Mouse (Mus musculus) limb, embryonic 14.5 days (tissue): ENCODE data around the gene Ptpre. TPM values are rescaled to one million over a fixed set of nuclear protein-coding genes. Genes with fewer than 3 reads are reported as not detected.

Experiments
- ATAC-seq: fragments of 200-750 bp; cut with Nextera tagmentation; 2 replicates; pipeline ENCODE4 v1.8.0; 2017; ENCODE audit warnings: low read depth, moderate number of reproducible peaks, moderate TSS enrichment; ENCODE audit not compliant: low FRiP score
- DNase-seq: peaks from one replicate; pipeline ENCODE4 v3.0.0-alpha.2; 2015; ENCODE audit warnings: low spot score
- H3K27ac ChIP-seq: fragments of 300-500 bp; sonication (generic); replicated peaks from 2 replicates; pipeline ENCODE4 v1.5.1; 2014; ENCODE audit warnings: low read depth, mild to moderate bottlenecking, low read length, moderate library complexity, mixed read lengths
- H3K27me3 ChIP-seq: fragments of 300-500 bp; sonication (generic); 2 replicates; pipeline ENCODE4 v1.6.1; 2014; ENCODE audit warnings: low read length, mixed read lengths; ENCODE audit not compliant: control insufficient read depth, insufficient read depth
- H3K36me3 ChIP-seq: fragments of 300-500 bp; sonication (generic); 2 replicates; pipeline ENCODE4 v1.6.1; 2014; ENCODE audit warnings: mild to moderate bottlenecking, low read length, moderate library complexity, mixed read lengths; ENCODE audit not compliant: control insufficient read depth, insufficient read depth
- H3K4me1 ChIP-seq: fragments of 300-500 bp; sonication (generic); 2 replicates; pipeline ENCODE4 v1.6.1; 2014; ENCODE audit warnings: antibody characterized with exemption, low read length, mixed read lengths; ENCODE audit not compliant: control insufficient read depth, insufficient read depth
- H3K4me2 ChIP-seq: fragments of 300-500 bp; sonication (generic); replicated peaks from 2 replicates; pipeline ENCODE4 v1.6.1; 2014; ENCODE audit warnings: low read depth, mild to moderate bottlenecking, low read length, moderate library complexity; ENCODE audit not compliant: severe bottlenecking
- H3K4me3 ChIP-seq: fragments of 300-500 bp; sonication (generic); replicated peaks from 2 replicates; pipeline ENCODE4 v1.5.1; 2014; ENCODE audit warnings: low read length
- H3K9ac ChIP-seq: fragments of 300-500 bp; sonication (generic); 2 replicates; pipeline ENCODE4 v1.6.1; 2014; ENCODE audit warnings: mild to moderate bottlenecking, low read depth, low read length, moderate library complexity; ENCODE audit not compliant: severe bottlenecking
- H3K9me3 ChIP-seq: fragments of 300-500 bp; sonication (generic); 2 replicates; pipeline ENCODE4 v1.6.1; 2016; ENCODE audit warnings: low read length; ENCODE audit not compliant: control insufficient read depth
- POLR2A ChIP-seq: fragments of 200-500 bp; IDR thresholded peaks from 2 replicates; pipeline ENCODE4 v1.8.0; 2012; ENCODE audit warnings: inconsistent platforms, mild to moderate bottlenecking, moderate library complexity, borderline replicate concordance; ENCODE audit not compliant: insufficient read depth, insufficient read length; ENCODE audit errors: extremely low read depth
- WGBS: fragments of 180-500 bp; shearing (Covaris S2); extraction: QIAGEN DNeasy Blood & Tissue Kit; methylation state at CpG from one replicate; pipeline ENCODE4 v1.1.7; 2014; 5-methylcytosine and 5-hydroxymethylcytosine counted together
- polyA plus RNA-seq, 2 experiments: library from polyadenylated mRNA; depleted of rRNA in 1 of 2; stranded (reverse) in 1 of 2; unstranded in 1 of 2; fragments of >200 nt; fragmentation: Nextera tagmentation in 1 of 2; extraction: Ambion mirVana in 1 of 2; gene quantifications; 2 replicates each; pipeline versions ENCODE4 v1.2.1 to v1.2.3; 2012 to 2014

Gene Ptpre
- polyA plus RNA-seq, 2 experiments: 3.0 to 3.6 TPM

- H3K4me1 ChIP-seq: peaks cover 31% of the 10 kb centered on the region
- DNase-seq: no peak
- no peaks in the 10 kb centered on the region for H3K36me3 ChIP-seq
- WGBS: 64% methylated on average over 3 of the region's 3 CpGs
- H3K4me3 ChIP-seq: no peak overlapping the region
- H3K27me3 ChIP-seq: no peaks in the 10 kb centered on the region
- no peak overlapping the region for H3K4me2 ChIP-seq
- H3K9ac ChIP-seq: no peak overlapping the region
- ATAC-seq: no peak
- H3K27ac ChIP-seq: no peak overlapping the region
- TF ChIP-seq POLR2A: no peak
- H3K9me3 ChIP-seq: no peaks in the 10 kb centered on the region
Observed at GRCm38 (mm10) chr7:135600076-135600475, 62.8 kb downstream of the Ptpre start.

GRCm38 (mm10) chr7:135601607-135602006 lies 64.3 kb downstream of the Ptpre start:
- WGBS: 73% methylated on average over 8 of the region's 8 CpGs
- Histone ChIP-seq H3K27ac (no peak overlapping the region), H3K36me3 (no peaks in the 10 kb centered on the region), H3K4me2 (no peak overlapping the region), H3K27me3 (no peaks in the 10 kb centered on the region), H3K4me3 (no peak overlapping the region), H3K9me3 (no peaks in the 10 kb centered on the region), H3K4me1 (peaks cover 15% of the 10 kb centered on the region), H3K9ac (no peak overlapping the region)
- TF ChIP-seq POLR2A: no peak
- DNase-seq (no peak), ATAC-seq (no peak)

GRCm38 (mm10) chr7:135602265-135602664 lies 65.0 kb downstream of the Ptpre start:
- 82% methylated on average over 6 of the region's 6 CpGs for WGBS
- no peak overlapping the region for H3K4me2 ChIP-seq
- no peak overlapping the region for H3K4me3 ChIP-seq
- H3K27ac ChIP-seq: no peak overlapping the region
- H3K27me3 ChIP-seq: no peaks in the 10 kb centered on the region
- peaks cover 9% of the 10 kb centered on the region for H3K4me1 ChIP-seq
- no peak for TF ChIP-seq POLR2A
- no peaks in the 10 kb centered on the region for H3K36me3 ChIP-seq
- no peak for DNase-seq
- ATAC-seq: no peak
- H3K9me3 ChIP-seq: no peaks in the 10 kb centered on the region
- no peak overlapping the region for H3K9ac ChIP-seq

GRCm38 (mm10) chr7:135602881-135603523 lies 65.7 kb downstream of the Ptpre start:
- no peaks in the 10 kb centered on the region for H3K36me3 ChIP-seq
- H3K27me3 ChIP-seq: no peaks in the 10 kb centered on the region
- no peak overlapping the region for H3K4me2 ChIP-seq
- WGBS: 60% methylated on average over 5 of the region's 5 CpGs
- H3K9me3 ChIP-seq: no peaks in the 10 kb centered on the region
- TF ChIP-seq POLR2A: no peak
- no peak overlapping the region for H3K4me3 ChIP-seq
- 0 out of 2 replicates have a peak, but pooled peaks cover 5% of the 10 kb centered on the region for H3K4me1 ChIP-seq
- DNase-seq (no peak), ATAC-seq (0 out of 2 replicates have a peak, but pooled peaks have one; percentile 41)
- no peak overlapping the region for H3K27ac ChIP-seq
- H3K9ac ChIP-seq: no peak overlapping the region

DNA sequence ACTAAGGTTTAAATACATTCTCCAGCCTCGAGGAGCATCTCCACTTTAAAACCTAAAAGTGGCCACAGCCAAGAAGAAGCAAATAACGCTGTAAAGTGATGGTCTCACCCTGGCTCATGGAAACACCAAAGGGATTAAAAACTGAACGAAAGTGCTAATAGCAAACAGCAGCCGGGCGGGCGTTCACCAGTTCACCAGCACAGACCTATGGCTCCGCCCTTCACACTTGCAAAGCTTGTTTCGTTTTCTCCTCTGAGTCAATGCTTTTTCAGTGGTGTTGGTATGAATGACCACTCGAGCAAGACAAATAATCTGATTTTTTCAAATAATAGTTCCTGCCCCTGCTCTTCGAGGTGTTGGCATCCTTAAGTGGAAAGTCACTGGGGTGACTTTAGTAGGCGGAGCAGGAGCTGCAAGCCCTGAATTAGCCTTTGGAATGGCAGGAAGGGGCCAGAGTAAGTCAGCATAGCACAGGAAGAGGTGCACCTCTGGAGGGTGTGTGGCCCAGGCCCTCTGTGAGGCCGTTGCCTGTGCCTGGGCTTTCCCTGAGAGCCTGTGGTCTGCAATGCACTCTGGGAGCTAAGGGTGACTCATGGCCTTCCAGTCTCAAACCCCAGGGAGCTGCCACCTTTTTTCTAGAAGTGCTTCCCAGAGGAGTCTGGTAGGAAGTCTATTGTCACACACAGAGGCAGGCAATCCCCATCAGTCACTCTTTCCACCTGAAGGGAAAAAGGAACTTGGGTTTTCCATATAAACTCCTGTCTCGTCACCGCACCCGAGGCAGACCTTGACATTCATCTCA lies 67.9 kb downstream of the Ptpre start:
- Histone ChIP-seq H3K9ac (no peak overlapping the region), H3K9me3 (no peaks in the 10 kb centered on the region), H3K27me3 (no peaks in the 10 kb centered on the region), H3K27ac (no peak overlapping the region), H3K36me3 (no peaks in the 10 kb centered on the region), H3K4me1 (peaks cover 6% of the 10 kb centered on the region), H3K4me3 (no peak overlapping the region), H3K4me2 (no peak overlapping the region)
- ATAC-seq: no peak
- DNase-seq: no peak
- 54% methylated on average over 15 of the region's 15 CpGs for WGBS
- no peak for TF ChIP-seq POLR2A

- Histone ChIP-seq H3K27ac (no peak overlapping the region), H3K4me3 (no peak overlapping the region), H3K4me2 (no peak overlapping the region), H3K9ac (no peak overlapping the region), H3K27me3 (no peaks in the 10 kb centered on the region), H3K9me3 (no peaks in the 10 kb centered on the region), H3K4me1 (peaks cover 6% of the 10 kb centered on the region), H3K36me3 (no peaks in the 10 kb centered on the region)
- TF ChIP-seq POLR2A: no peak
- ATAC-seq (no peak), DNase-seq (no peak)
- WGBS: 89% methylated on average over 6 of the region's 6 CpGs
Observed at GRCm38 (mm10) chr7:135605804-135606072, 68.5 kb downstream of the Ptpre start.
